Mouse (Mus musculus) midbrain, embryonic 16.5 days (tissue): ENCODE measurements at regions not wholly inside any gene's neighbourhood (a gene's known extent, or its start where the extent isn't known, plus 50 kb on each side); places are given as distances from the start of the nearest gene placed in this dataset. TPM values are rescaled to one million over a fixed set of nuclear protein-coding genes. Genes with fewer than 3 reads are reported as not detected.

Experiments
- ATAC-seq: fragments of 200-750 bp; cut with Nextera tagmentation; 2 replicates; pipeline ENCODE4 v1.8.0; 2017; ENCODE audit warnings: moderate TSS enrichment
- H3K27ac ChIP-seq: fragments of 300-500 bp; sonication (generic); 2 replicates; pipeline ENCODE4 v1.5.1; 2014; ENCODE audit warnings: mild to moderate bottlenecking, low read length, mixed read lengths
- H3K27me3 ChIP-seq: fragments of 300-500 bp; sonication (generic); 2 replicates; pipeline ENCODE4 v1.6.1; 2014; ENCODE audit warnings: low read depth, low read length, mixed read lengths; ENCODE audit not compliant: control insufficient read depth, insufficient read depth
- H3K36me3 ChIP-seq: fragments of 300-500 bp; sonication (generic); 2 replicates; pipeline ENCODE4 v1.6.1; 2014; ENCODE audit warnings: mild to moderate bottlenecking, low read length, moderate library complexity, mixed read lengths; ENCODE audit not compliant: control insufficient read depth, insufficient read depth
- H3K4me1 ChIP-seq: fragments of 300-500 bp; sonication (generic); 2 replicates; pipeline ENCODE4 v1.6.1; 2014; ENCODE audit warnings: mild to moderate bottlenecking, low read length, mixed read lengths; ENCODE audit not compliant: control insufficient read depth, insufficient read depth
- H3K4me2 ChIP-seq: fragments of 300-500 bp; sonication (generic); 2 replicates; pipeline ENCODE4 v1.6.1; 2014; ENCODE audit warnings: mild to moderate bottlenecking, low read length, mixed read lengths
- H3K4me3 ChIP-seq: fragments of 300-500 bp; sonication (generic); 2 replicates; pipeline ENCODE4 v1.5.1; 2014; ENCODE audit warnings: low read depth, mild to moderate bottlenecking, low read length, moderate library complexity, mixed read lengths
- H3K9ac ChIP-seq: fragments of 300-500 bp; sonication (generic); 2 replicates; pipeline ENCODE4 v1.6.1; 2014; ENCODE audit warnings: low read depth, low read length, mixed read lengths
- H3K9me3 ChIP-seq: fragments of 300-500 bp; sonication (generic); replicated peaks from 2 replicates; pipeline ENCODE4 v1.6.1; 2014; ENCODE audit warnings: mild to moderate bottlenecking, low read length, mixed read lengths; ENCODE audit not compliant: control insufficient read depth, poor library complexity, severe bottlenecking
- WGBS: fragments of 180-500 bp; shearing (Covaris S2); extraction: QIAGEN DNeasy Blood & Tissue Kit; methylation state at CpG from one replicate; pipeline ENCODE4 v1.1.7; 2014; 5-methylcytosine and 5-hydroxymethylcytosine counted together
- microRNA-seq: library from miRNA; unstranded; fragments of <30 nt; microRNA quantifications from one replicate; pipeline ENCODE4, GENCODE M21; 2017

DNA sequence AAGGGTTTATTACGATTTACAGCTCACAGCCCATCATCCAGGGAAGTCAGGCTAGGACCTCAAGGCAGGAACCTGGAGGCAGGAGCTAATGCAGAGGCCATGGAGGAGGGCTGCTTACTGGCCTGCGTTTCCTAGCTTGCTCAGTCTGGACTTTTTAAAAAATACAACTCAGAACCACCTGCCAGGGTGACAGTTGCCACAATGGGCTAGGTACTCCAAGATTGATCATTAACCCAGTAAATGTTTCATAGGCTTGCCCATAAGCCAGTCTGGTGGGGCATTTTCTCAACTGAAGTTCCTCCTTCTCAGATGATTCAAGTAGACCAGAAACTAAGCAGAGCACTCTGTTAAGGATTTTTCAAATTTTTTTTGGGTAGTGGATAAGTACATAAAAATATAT, 52.1 kb upstream of the Sntg2 start:
- no peak for ATAC-seq

More for the DNA sequence above, 52.1 kb upstream of the Sntg2 start:
- no peaks in the 10 kb centered on the region for H3K36me3 ChIP-seq
- no peak overlapping the region for H3K9ac ChIP-seq
- H3K4me2 ChIP-seq, result no peak overlapping the region
- no peaks in the 10 kb centered on the region for H3K9me3 ChIP-seq
- H3K4me3 ChIP-seq, result no peak overlapping the region
- no peak overlapping the region for H3K27ac ChIP-seq
- no peaks in the 10 kb centered on the region for H3K4me1 ChIP-seq
- no peaks in the 10 kb centered on the region for H3K27me3 ChIP-seq
- WGBS, result 68% methylated on average over 2 of the region's 2 CpGs

Small RNA genes in the stretch of these regions (microRNA-seq; reads per million reads assigned to microRNA genes)
- gene Gm25865, result not detected
